Mouse (Mus musculus) granulocyte monocyte progenitor cell, adult 5-6 weeks (primary cell): ENCODE data around the gene Fam189a2. TPM values are rescaled to one million over a fixed set of nuclear protein-coding genes. Genes with fewer than 3 reads are reported as not detected.

Experiments
- ATAC-seq: replicated peaks from 2 replicates; pipeline ENCODE4 v1.8.0; 2016; ENCODE audit warnings: mild to moderate bottlenecking, moderate TSS enrichment, inconsistent platforms; ENCODE audit not compliant: poor library complexity, severe bottlenecking
- total RNA-seq, 2 experiments: library from RNA; stranded (forward) in 1 of 2; stranded (reverse) in 1 of 2; fragments of 200-712, 200-1000 nt in 1 of 2; fragments of >200 nt in 1 of 2; fragmentation: Nextera tagmentation in 1 of 2; gene quantifications; 2 replicates each; pipeline ENCODE4 v1.2.3; 2014 to 2017

Fam189a2 gene
- total RNA-seq, 2 experiments from 2014 or later = not detected

- ATAC-seq = no peak
Observed at GRCm38 (mm10) chr19:23947871-23948270, 82.9 kb downstream of the Fam189a2 start.

DNA sequence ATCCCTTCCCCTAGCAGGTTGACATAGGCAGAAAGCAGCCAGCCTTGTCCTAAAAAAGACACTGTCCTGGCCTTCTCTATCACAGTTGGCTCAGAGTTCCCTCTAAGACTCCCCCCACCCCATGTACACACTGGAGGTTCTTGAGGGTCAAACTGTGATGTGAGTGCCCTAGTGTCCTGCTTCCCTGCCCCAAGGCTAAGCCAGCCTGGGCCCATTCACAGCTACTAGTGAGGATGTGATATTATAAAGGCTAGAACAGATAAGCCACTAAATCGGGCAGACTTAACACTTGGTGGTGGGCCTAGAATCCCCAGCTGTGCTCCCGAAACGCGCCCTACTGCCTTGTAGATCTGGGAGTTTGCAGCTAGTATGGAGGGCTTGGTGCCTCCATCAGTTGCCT, 84.1 kb downstream of the Fam189a2 start:
- no peak for ATAC-seq

- ATAC-seq = peak; percentile 92
Observed at GRCm38 (mm10) chr19:23946026-23946685, 84.7 kb downstream of the Fam189a2 start.

GRCm38 (mm10) chr19:23942886-23943285, 87.9 kb downstream of the Fam189a2 start:
- no peak for ATAC-seq

GRCm38 (mm10) chr19:23941422-23941949, 89.3 kb downstream of the Fam189a2 start:
- no peak for ATAC-seq

DNA sequence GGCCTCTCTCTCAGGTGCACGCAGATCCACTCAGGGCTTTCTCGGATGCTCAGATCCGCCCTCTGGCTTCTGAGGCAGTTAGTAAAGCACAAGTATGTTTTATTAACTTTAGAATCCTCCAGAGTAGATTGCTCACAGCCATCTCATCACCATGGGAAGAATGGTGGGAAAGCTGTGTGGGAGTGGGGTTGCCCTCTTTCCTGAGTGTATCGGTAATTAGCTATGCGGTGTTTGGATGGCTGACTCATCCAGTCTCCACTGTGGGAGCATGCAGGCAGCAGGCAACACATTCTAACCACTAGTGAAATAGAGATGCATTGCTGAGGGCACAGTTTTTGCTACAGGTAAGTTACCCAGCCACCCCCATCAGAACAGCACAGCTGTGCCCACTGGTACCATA, 100.0 kb downstream of the Fam189a2 start:
- no peak for ATAC-seq

DNA sequence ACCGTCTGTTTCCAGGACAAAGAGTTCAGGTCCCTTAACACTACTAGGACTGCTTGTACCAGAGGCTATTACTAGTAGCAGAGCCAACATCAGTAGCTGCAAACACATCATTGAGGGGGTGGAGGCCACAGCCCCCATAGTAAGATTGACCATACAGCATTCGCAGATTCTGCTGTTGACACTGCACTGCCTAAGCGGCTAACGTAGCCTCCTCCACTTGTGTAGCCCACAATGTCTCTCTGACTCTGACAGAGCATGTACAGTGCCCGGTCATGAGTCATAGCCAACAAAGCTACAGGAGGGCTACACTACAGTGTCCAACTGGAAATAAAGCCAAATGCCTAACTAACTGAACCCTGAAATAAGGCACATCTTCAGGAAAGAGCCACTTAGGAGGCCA, 105.3 kb downstream of the Fam189a2 start:
- no peak for ATAC-seq

- ATAC-seq = no peak
Observed at GRCm38 (mm10) chr19:23924791-23925190, 106.0 kb downstream of the Fam189a2 start.

GRCm38 (mm10) chr19:23924057-23924456, 106.8 kb downstream of the Fam189a2 start:
- ATAC-seq = no peak

Other genes with a start within 250 kb of the Fam189a2 start
- 2.8 and 5.7 TPM in 2 replicates for gene Tjp2, start 194.0 kb upstream of the Fam189a2 start, total RNA-seq (2014; fragmentation: Nextera tagmentation)
- 3.0 and 4.7 TPM in 2 replicates for gene Tjp2, start 194.0 kb upstream of the Fam189a2 start, total RNA-seq (2017)
- gene Fxn, start 249.6 kb upstream of the Fam189a2 start, total RNA-seq (2014; fragmentation: Nextera tagmentation) = 44.6 and 48.1 TPM in 2 replicates
- gene Fxn, start 249.6 kb upstream of the Fam189a2 start, total RNA-seq (2017) = 11.1 and 14.0 TPM in 2 replicates